Mouse (Mus musculus): ENCODE measurements around the gene Rasgrf1. TPM values are rescaled to one million over a fixed set of nuclear protein-coding genes. Genes with fewer than 3 reads are reported as not detected.

Rasgrf1 gene
- 0.74 and 1.0 TPM in 2 replicates for polyA plus RNA-seq (2015; fragmentation: Nextera tagmentation; extraction: Ambion mirVana)

GRCm38 (mm10) chr9:89909131-89910010, at the start of gene Rasgrf1:
Gene Rasgrf1 (plus strand): TSS chr9:89909908.
- Histone ChIP-seq H3K9ac (no peak within 1 kb of the TSS), H3K9me3 (no peaks in the 10 kb centered on the region), H3K27me3 (replicated peaks) (peaks cover 76% of the 10 kb centered on the region), H3K4me2 (peak within 1 kb of the TSS; percentile 97), H3K27ac (no peak within 1 kb of the TSS), H3K4me3 (replicated peaks) (peak within 1 kb of the TSS; percentile 51), H3K4me1 (peaks cover 21% of the 10 kb centered on the region), H3K36me3 (no peaks in the 10 kb centered on the region)
- peak; percentile 24; the same call in 1 of the 2 replicates for ATAC-seq (ENCODE audit: insufficient read depth, low FRiP score, low read depth)
- under 1% methylated on average over 57 of the region's 64 CpGs for WGBS

DNA sequence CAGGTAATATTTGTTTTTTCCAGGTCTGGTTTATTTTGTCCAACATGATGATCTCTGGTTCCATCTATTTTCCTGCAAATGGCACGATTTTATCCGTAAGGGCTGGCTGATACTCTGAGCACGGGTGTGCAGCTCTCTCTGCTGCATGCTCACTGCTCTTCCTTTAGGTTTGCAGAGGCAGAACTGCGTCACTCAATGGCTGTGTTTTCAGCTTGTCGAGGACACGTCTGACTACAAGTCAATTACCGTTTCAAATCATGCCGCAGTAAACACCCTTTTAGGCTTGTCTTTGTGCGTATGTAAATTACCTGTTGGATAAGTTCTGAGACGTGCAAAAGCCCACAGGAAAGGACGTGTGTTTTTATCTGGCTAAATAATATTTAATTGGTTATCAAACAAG, 49.6 kb upstream of the Rasgrf1 start:
- no peaks in the 10 kb centered on the region for H3K36me3 ChIP-seq
- 58% methylated on average over 11 of the region's 11 CpGs for WGBS
- H3K4me2 ChIP-seq: no peak overlapping the region
- H3K27ac ChIP-seq: no peak overlapping the region
- H3K4me1 ChIP-seq: no peaks in the 10 kb centered on the region
- H3K9me3 ChIP-seq: no peaks in the 10 kb centered on the region
- H3K27me3 ChIP-seq (replicated peaks): no peaks in the 10 kb centered on the region
- H3K9ac ChIP-seq: no peak overlapping the region
- no peak for ATAC-seq (ENCODE audit: insufficient read depth, low FRiP score, low read depth)
- H3K4me3 ChIP-seq (replicated peaks): no peak overlapping the region

DNA sequence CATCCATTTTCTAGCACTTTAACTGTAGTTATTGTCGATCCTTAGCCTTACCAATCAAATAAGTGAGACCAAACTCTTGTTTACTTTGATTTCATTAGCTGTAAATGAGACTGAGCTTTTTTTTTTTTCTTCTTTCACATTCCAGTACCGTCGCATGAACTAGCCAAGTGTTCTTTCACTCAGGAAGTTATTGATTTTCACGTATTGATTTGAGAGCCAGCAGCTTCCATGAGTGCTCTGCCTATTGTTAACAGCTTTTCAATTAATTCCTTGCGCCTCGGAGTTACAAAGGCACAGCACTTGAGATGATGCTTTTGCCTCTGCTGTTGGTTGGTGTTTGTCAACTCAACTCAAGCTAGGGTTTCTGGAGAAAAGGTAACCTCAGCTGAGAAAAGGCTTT, 49.1 kb upstream of the Rasgrf1 start:
- Histone ChIP-seq H3K4me1 (no peaks in the 10 kb centered on the region), H3K9me3 (no peaks in the 10 kb centered on the region), H3K4me3 (replicated peaks) (no peak overlapping the region), H3K9ac (no peak overlapping the region), H3K27me3 (replicated peaks) (no peaks in the 10 kb centered on the region), H3K36me3 (no peaks in the 10 kb centered on the region), H3K27ac (no peak overlapping the region), H3K4me2 (no peak overlapping the region)
- 57% methylated on average over 6 of the region's 6 CpGs for WGBS
- no peak for ATAC-seq (ENCODE audit: insufficient read depth, low FRiP score, low read depth)

DNA sequence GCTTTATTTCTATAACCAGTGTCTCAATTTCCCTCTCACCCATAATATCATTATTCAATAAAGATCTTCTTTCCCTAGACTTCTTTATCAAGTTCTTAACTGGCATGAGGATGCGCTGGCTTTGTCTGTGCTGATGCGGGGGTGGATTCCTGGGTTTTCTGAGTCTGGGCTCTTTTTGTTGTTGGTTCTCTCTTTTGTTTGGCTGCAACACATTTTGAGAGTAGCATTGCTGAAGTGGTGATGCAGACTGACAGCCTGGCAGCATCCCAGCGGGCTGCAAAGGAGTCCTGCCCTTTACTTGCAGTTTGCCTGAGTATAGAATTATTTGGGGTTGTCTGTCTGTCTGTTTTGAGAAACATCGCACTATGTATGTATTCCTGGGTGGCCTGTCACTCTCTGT, 42.6 kb upstream of the Rasgrf1 start:
- Histone ChIP-seq H3K27me3 (replicated peaks) (peaks cover 21% of the 10 kb centered on the region), H3K4me3 (replicated peaks) (no peak overlapping the region), H3K27ac (no peak overlapping the region), H3K4me1 (no peaks in the 10 kb centered on the region), H3K9me3 (no peaks in the 10 kb centered on the region), H3K9ac (no peak overlapping the region), H3K36me3 (no peaks in the 10 kb centered on the region), H3K4me2 (no peak overlapping the region)
- WGBS: 55% methylated on average over 4 of the region's 4 CpGs
- ATAC-seq (ENCODE audit: insufficient read depth, low FRiP score, low read depth): no peak

DNA sequence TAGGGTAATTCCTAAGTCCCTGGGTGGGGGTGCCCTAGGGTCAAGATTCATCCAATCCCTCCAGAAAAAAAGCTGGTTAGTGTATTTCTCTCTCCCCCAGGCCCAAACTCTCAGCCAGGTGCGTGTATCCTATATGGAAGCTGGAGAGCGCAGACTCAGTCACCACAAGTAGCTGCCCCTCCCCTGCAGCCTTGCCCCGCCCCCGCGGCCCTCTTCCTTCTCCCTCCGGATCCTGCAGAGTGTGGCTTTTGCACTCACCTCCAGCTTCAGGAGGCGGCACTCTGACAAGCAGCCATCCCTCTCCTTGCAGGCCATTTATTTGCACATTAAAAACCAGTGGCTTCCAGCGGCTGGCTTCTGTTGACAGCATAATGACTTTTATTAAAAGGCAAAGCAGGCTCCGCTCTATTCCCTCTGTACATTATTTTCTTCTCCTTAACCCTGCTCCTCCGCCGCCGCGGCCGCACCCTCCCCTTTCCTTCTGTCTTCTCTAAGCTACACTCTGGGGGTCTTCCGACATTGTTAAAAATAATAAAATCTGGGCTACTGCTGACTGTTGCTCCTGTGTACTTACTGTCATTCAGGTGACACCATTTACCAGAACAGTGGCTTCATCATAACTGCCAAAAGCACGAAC, 41.5 kb upstream of the Rasgrf1 start:
- H3K4me3 ChIP-seq (replicated peaks): no peak overlapping the region
- 7% methylated on average over 16 of the region's 16 CpGs for WGBS
- no peak overlapping the region for H3K9ac ChIP-seq

GRCm38 (mm10) chr9:89869594-89869993, 40.1 kb upstream of the Rasgrf1 start:
- WGBS: 26% methylated on average over 2 of the region's 2 CpGs
- no peak overlapping the region for H3K4me3 ChIP-seq (replicated peaks)
- no peaks in the 10 kb centered on the region for H3K9me3 ChIP-seq
- H3K4me1 ChIP-seq: no peaks in the 10 kb centered on the region
- ATAC-seq (ENCODE audit: insufficient read depth, low FRiP score, low read depth): no peak
- H3K4me2 ChIP-seq: no peak overlapping the region
- no peak overlapping the region for H3K9ac ChIP-seq
- H3K27ac ChIP-seq: no peak overlapping the region
- peaks cover 21% of the 10 kb centered on the region for H3K27me3 ChIP-seq (replicated peaks)
- H3K36me3 ChIP-seq: no peaks in the 10 kb centered on the region

More for the DNA sequence above, 41.5 kb upstream of the Rasgrf1 start:
- ATAC-seq (ENCODE audit: insufficient read depth, low FRiP score, low read depth): no peak
- no peaks in the 10 kb centered on the region for H3K4me1 ChIP-seq
- H3K27ac ChIP-seq: no peak overlapping the region
- H3K9me3 ChIP-seq: no peaks in the 10 kb centered on the region
- peaks cover 21% of the 10 kb centered on the region for H3K27me3 ChIP-seq (replicated peaks)
- H3K4me2 ChIP-seq: peak overlapping the region; percentile 33; the same call in 1 of the 2 replicates
- no peaks in the 10 kb centered on the region for H3K36me3 ChIP-seq

DNA sequence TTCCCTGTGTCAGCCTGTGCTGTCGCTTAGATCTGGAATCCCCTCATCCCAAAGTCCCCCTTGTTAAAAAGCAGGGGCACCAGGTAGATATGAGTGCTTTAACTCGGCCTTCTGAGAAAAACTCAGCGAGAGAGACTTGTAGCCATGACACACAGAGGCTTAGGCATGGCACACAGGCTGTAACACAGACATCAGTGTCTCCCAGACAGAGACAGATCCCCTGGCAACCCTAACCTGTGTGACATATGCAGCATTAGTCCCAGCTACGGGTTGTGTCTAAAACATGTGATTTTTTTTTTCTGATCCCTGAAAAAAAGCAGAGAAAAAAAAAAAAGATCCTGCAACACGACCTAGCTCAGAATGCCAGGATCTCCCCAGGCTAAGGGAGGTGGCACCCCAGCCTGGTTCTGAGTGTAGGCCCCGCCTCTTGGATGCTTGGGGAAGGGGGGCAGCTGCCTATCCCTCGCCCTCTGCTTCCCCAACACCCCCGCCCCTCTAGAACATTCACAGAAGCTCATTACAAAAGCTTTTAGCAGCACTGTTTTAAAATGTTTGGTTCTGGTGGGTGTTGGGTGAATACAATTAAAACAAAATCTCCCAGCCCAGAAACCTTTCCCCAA, 39.1 kb upstream of the Rasgrf1 start:
- no peaks in the 10 kb centered on the region for H3K4me1 ChIP-seq
- no peak overlapping the region for H3K4me3 ChIP-seq (replicated peaks)
- H3K9me3 ChIP-seq: no peaks in the 10 kb centered on the region
- no peak overlapping the region for H3K4me2 ChIP-seq
- H3K9ac ChIP-seq: no peak overlapping the region
- no peak for ATAC-seq (ENCODE audit: insufficient read depth, low FRiP score, low read depth)
- no peaks in the 10 kb centered on the region for H3K36me3 ChIP-seq
- H3K27ac ChIP-seq: no peak overlapping the region
- H3K27me3 ChIP-seq (replicated peaks): peaks cover 31% of the 10 kb centered on the region
- 14% methylated on average over 8 of the region's 8 CpGs for WGBS

- Histone ChIP-seq H3K4me3 (replicated peaks) (no peak overlapping the region), H3K9me3 (no peaks in the 10 kb centered on the region), H3K4me2 (no peak overlapping the region), H3K36me3 (no peaks in the 10 kb centered on the region), H3K4me1 (no peaks in the 10 kb centered on the region), H3K27ac (no peak overlapping the region), H3K9ac (no peak overlapping the region), H3K27me3 (replicated peaks) (peaks cover 39% of the 10 kb centered on the region)
- WGBS: 75% methylated on average over 6 of the region's 6 CpGs
- no peak for ATAC-seq (ENCODE audit: insufficient read depth, low FRiP score, low read depth)
Observed at GRCm38 (mm10) chr9:89872137-89872536, 37.6 kb upstream of the Rasgrf1 start.

- Histone ChIP-seq H3K9ac (no peak overlapping the region), H3K4me1 (no peaks in the 10 kb centered on the region), H3K27me3 (replicated peaks) (peaks cover 31% of the 10 kb centered on the region; the same call in 1 of the 2 replicates), H3K9me3 (no peaks in the 10 kb centered on the region), H3K27ac (no peak overlapping the region), H3K36me3 (no peaks in the 10 kb centered on the region), H3K4me2 (no peak overlapping the region), H3K4me3 (replicated peaks) (no peak overlapping the region)
- no peak for ATAC-seq (ENCODE audit: insufficient read depth, low FRiP score, low read depth)
- WGBS: 45% methylated on average over 7 of the region's 7 CpGs
Observed at GRCm38 (mm10) chr9:89874434-89874833, 35.3 kb upstream of the Rasgrf1 start.

DNA sequence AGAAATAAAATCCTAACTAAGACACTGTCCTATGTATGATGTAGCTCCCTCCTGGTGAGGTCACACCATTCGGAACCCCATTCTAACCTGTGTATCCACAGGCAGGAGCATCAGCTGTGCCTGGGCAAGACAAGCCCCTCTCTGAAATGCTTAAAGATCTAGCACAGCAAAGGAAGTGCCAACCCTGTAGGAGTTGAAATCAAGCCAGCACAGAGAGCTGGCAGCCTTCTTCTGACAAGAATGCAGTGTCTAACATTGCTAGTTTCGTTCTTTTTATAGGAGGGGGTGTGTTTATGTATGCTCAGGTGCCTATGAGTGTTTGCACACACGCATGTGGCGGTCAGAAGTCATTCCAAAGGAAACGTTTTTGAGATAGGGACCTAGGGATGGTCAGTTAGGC, 34.2 kb upstream of the Rasgrf1 start:
- Histone ChIP-seq H3K4me3 (replicated peaks) (no peak overlapping the region), H3K4me1 (no peaks in the 10 kb centered on the region), H3K9me3 (no peaks in the 10 kb centered on the region), H3K27me3 (replicated peaks) (peaks cover 25% of the 10 kb centered on the region; the same call in 1 of the 2 replicates), H3K27ac (no peak overlapping the region), H3K4me2 (no peak overlapping the region), H3K9ac (no peak overlapping the region), H3K36me3 (no peaks in the 10 kb centered on the region)
- ATAC-seq (ENCODE audit: insufficient read depth, low FRiP score, low read depth): no peak
- WGBS: 50% methylated on average over 5 of the region's 5 CpGs

DNA sequence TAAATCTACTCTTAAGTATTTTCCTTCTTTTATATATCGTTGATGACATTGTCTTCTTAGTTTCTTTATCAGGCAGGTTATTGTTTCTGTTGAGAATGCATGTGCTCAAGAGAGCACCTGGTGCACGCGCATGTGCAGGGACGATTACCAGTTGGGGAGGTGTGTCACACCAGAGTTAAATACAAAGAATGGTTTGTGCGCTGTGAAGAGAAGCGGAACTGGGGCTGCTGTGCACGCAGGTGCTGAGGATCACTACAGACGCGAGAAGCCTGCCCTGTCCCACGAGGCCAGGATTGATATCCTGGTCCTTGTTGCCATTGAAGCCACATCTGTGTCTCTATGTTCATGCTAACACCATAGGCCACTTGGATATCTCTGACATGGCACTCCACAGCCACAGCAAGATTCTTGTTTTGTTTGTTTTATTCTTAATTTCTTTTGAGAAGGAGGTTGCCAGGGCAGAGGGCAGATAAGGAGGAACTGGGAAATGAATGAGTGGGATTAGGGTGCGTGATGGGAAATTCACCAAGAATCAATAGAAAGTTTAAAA, 31.2 kb upstream of the Rasgrf1 start:
- no peak overlapping the region for H3K4me3 ChIP-seq (replicated peaks)
- ATAC-seq (ENCODE audit: insufficient read depth, low FRiP score, low read depth): no peak

More for the DNA sequence above, 31.2 kb upstream of the Rasgrf1 start:
- Histone ChIP-seq H3K27me3 (replicated peaks) (peaks cover 35% of the 10 kb centered on the region), H3K4me2 (no peak overlapping the region), H3K9me3 (no peaks in the 10 kb centered on the region), H3K9ac (no peak overlapping the region), H3K36me3 (no peaks in the 10 kb centered on the region), H3K27ac (no peak overlapping the region), H3K4me1 (no peaks in the 10 kb centered on the region)
- 49% methylated on average over 11 of the region's 11 CpGs for WGBS

All from stomach, embryonic 15.5 days (tissue).